Mouse (Mus musculus) heart, postnatal 10 days (tissue): ENCODE measurements at regions not wholly inside any gene's neighbourhood (a gene's known extent, or its start where the extent isn't known, plus 50 kb on each side); places are given as distances from the start of the nearest gene placed in this dataset.
A peak's percentile ranks its signal among the peaks of the same experiment; 100 is the strongest.

Experiments
- DNase-seq, 2 experiments: peaks; one replicate each; pipeline ENCODE4 v3.0.0; 2021
- intact Hi-C: fragments of 180-260 bp; cut with DNase I; formaldehyde crosslinking; loops from one replicate; pipeline ENCODE4 v1.15.1; 2025

DNA sequence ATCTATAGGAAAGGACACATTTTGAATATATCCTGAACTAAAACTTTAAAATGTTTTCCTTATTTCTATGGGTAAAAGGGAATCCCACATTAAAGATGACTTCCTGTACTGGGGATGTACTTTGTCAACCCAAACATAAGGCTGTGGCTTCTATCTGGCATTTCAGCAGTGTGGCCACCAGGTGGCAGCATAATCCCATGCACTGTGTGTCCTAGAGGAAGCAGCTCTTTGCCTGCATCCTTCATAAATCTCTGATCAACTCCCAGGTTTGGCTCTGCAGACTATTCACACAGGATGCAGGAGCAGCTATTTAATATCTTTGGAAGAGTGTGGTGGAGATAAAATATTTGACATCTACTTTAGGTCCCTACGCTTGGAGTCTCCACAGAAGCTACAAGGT, 59.1 kb downstream of the Bmp15 start:
- peak; percentile 68 to 76 for DNase-seq
- intact Hi-C loops: loop anchor here (1.0 to 2.0 kb wide), 2 partner anchors 213 to 262 kb away; no protein-coding TSS in a partner anchor

GRCm38 (mm10) chrX:6258523-6258922, 62.0 kb downstream of the Bmp15 start:
- intact Hi-C loops: no loop called here
- peak; percentile 46 for DNase-seq

DNA sequence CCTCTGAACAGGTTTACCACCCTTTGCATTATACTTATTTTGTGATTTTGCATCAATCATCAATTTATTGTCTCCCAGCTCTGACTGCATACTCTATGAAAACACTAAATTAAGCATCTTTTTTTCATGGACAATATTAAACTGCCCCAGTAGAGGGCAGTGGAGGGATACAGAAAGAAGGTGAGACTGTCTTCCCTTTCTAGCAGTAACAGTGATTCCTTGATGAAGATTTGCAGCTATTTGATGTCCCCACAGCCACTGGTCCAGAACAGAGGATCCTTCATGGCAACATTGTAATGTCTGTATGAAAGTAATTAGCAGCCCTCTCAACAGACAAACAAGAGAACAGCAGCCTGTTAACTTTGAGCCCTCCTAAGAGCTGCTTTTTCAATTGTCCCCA, 66.5 kb downstream of the Bmp15 start:
- DNase-seq: peak in 1 of 2 experiments; percentile 27
- intact Hi-C loops: no loop called here

- no peak for DNase-seq
- intact Hi-C loops: no loop called here
Measured at GRCm38 (mm10) chrX:6252873-6253272, 67.6 kb downstream of the Bmp15 start.
